ENCODE assay signal across 29 mouse cellular contexts in the genomic region with DNA sequence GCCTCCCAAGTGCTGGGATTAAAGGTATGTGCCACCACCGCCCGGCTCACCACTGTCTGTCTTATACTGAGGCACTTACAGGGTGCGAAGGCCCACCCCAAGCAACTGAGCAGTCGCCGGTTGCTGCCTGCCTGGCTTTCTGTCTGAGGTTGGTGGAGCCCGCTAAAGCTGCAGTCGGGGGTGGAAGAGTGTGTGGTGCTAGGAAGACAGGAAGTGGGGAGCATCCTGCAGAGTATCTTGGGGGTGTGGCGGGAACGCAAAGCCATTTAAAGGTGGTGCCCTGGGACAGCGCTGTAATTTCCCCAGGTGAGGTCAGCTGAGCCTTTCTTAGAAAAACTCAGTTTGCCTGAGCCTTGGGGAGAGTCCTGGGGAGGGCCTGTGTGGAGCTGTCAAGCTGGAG.
DNase-seq lines count a peak whose midpoint lies in the region; ATAC-seq and TF ChIP-seq lines count a peak whose summit lies in the region.
"Had no signal": no experiment of that assay in that cellular context is flagged by ENCODE, and none has a peak within 500 bp of the region (broad histone marks: within the 10 kb centered on the region; RNA-seq: fewer than 3 reads in every experiment).

No protein-coding gene starts in this region.

- no peaks in the 10 kb centered on the region for H3K4me1 ChIP-seq in olfactory bulb, adult 2 months (ENCODE audit: control insufficient read depth, insufficient read depth, low read length)
- peaks cover 5% of the 10 kb centered on the region for H3K4me1 ChIP-seq in kidney, embryonic 16.5 days (ENCODE audit: insufficient read depth, low read length)
- H3K4me1 ChIP-seq: stomach, embryonic 15.5 days had no signal

- no peaks in the 10 kb centered on the region for H3K27me3 ChIP-seq in kidney, embryonic 16.5 days (ENCODE audit: insufficient read depth, low read length)
- H3K27me3 ChIP-seq: Patski; stomach, embryonic 15.5 days had no signal

- ATAC-seq in erythroblast, adult 5-6 weeks (replicated peaks; ENCODE audit: low FRiP score, poor library complexity, severe bottlenecking), result no peak
- no peak for ATAC-seq in megakaryocyte, adult 5-6 weeks (ENCODE audit: poor library complexity, severe bottlenecking)
- ATAC-seq in kidney, embryonic 16.5 days (ENCODE audit: low FRiP score, low TSS enrichment), result no peak
- ATAC-seq: forebrain, postnatal 0 days; hindbrain, embryonic 16.5 days; intestine, embryonic 16.5 days; liver, embryonic 12.5 days; liver, postnatal 0 days; midbrain, embryonic 13.5 days; Patski had no signal

- no peak overlapping the region for H3K9ac ChIP-seq in kidney, embryonic 16.5 days (replicated peaks; ENCODE audit: low read length)
- H3K9ac ChIP-seq: forebrain, embryonic 12.5 days; forebrain, postnatal 0 days; liver, embryonic 12.5 days; liver, postnatal 0 days; midbrain, embryonic 13.5 days; stomach, embryonic 15.5 days had no signal

- no peaks in the 10 kb centered on the region for H3K36me3 ChIP-seq in kidney, embryonic 16.5 days (ENCODE audit: insufficient read depth, low read length)
- H3K36me3 ChIP-seq: forebrain, embryonic 12.5 days; G1E; liver, embryonic 12.5 days; midbrain, embryonic 13.5 days; stomach, embryonic 15.5 days had no signal

- H3K27ac ChIP-seq in olfactory bulb, adult 2 months (ENCODE audit: insufficient read depth, low read depth, low read length), result no peak overlapping the region
- no peak overlapping the region for H3K27ac ChIP-seq in kidney, embryonic 16.5 days (ENCODE audit: low read length)
- H3K27ac ChIP-seq: forebrain, embryonic 12.5 days; layer of hippocampus, adult 2 months; liver, embryonic 12.5 days; midbrain, embryonic 13.5 days; stomach, embryonic 15.5 days had no signal

- WGBS in olfactory bulb, adult 2 months, result 93% methylated on average over 10 of the region's 10 CpGs
- 82% methylated on average over 10 of the region's 10 CpGs for WGBS in kidney, embryonic 16.5 days

- 0 out of 2 replicates have a peak, but pooled peaks have one; percentile 1 for TF ChIP-seq CTCF in olfactory bulb, adult 2 months (IDR thresholded peaks at IDR 0.05; ENCODE audit: insufficient read depth, low read depth, low read length)

- no peak for TF ChIP-seq POLR2A in olfactory bulb, adult 2 months (IDR thresholded peaks at IDR 0.05; ENCODE audit: insufficient read depth, low read depth, low read length)

- H3K9me3 ChIP-seq in kidney, embryonic 16.5 days (ENCODE audit: low read length), result no peaks in the 10 kb centered on the region
- H3K9me3 ChIP-seq: forebrain, embryonic 12.5 days; G1E; liver, embryonic 12.5 days; midbrain, embryonic 13.5 days; stomach, embryonic 15.5 days had no signal

- H3K4me2 ChIP-seq in kidney, embryonic 16.5 days (replicated peaks; ENCODE audit: low read depth, low read length), result no peak overlapping the region
- H3K4me2 ChIP-seq: forebrain, embryonic 12.5 days; liver, embryonic 12.5 days; midbrain, embryonic 13.5 days; stomach, embryonic 15.5 days had no signal

- H3K4me3 ChIP-seq in olfactory bulb, adult 2 months (ENCODE audit: insufficient read depth, low read depth, low read length), result no peak overlapping the region
- H3K4me3 ChIP-seq in kidney, embryonic 16.5 days (ENCODE audit: low read length), result no peak overlapping the region
- H3K4me3 ChIP-seq: forebrain, embryonic 12.5 days; layer of hippocampus, adult 2 months; liver, embryonic 12.5 days; midbrain, embryonic 13.5 days; stomach, embryonic 15.5 days had no signal

- peak; percentile 28 for DNase-seq in T-cell, adult 2 months (ENCODE audit: low spot score)
- DNase-seq in thymus, postnatal 14 days, result peak; percentile 67
- no peak for DNase-seq in heart, postnatal 4 days
- DNase-seq: adrenal gland, postnatal 25 days; cerebellum, adult 11-12 months; cerebellum, postnatal 14 days; forebrain, postnatal 0 days; gastrocnemius, postnatal 10 days; heart, postnatal 14 days; kidney, adult 9 months; kidney, postnatal 25 days; left cerebral cortex, postnatal 4 days; liver, postnatal 0 days; lung, postnatal 4 days; retina, postnatal 1 day; right cerebral cortex, postnatal 25 days had no signal
